Mouse (Mus musculus): ENCODE results near the gene Glis1. TPM values are rescaled to one million over a fixed set of nuclear protein-coding genes. Genes with fewer than 3 reads are reported as not detected.

Glis1 gene
- polyA plus RNA-seq, 1 experiment from 2014 or later = 2.7 TPM

GRCm38 (mm10) chr4:107492991-107493390 lies 58.6 kb downstream of the Glis1 start:
- Histone ChIP-seq H3K4me3 (no peak overlapping the region), H3K9me3 (no peaks in the 10 kb centered on the region), H3K36me3 (replicated peaks) (no peaks in the 10 kb centered on the region), H3K27ac (no peak overlapping the region), H3K27me3 (ENCODE audit: poor library complexity, severe bottlenecking) (no peaks in the 10 kb centered on the region), H3K4me1 (peaks cover 10% of the 10 kb centered on the region)
- 89% methylated on average over 5 of the region's 5 CpGs for WGBS
- DNase-seq (ENCODE audit: extremely low spot score, low spot score) = no peak

GRCm38 (mm10) chr4:107495751-107496430 lies 61.5 kb downstream of the Glis1 start:
- H3K27ac ChIP-seq = no peak overlapping the region
- no peaks in the 10 kb centered on the region for H3K9me3 ChIP-seq
- 82% methylated on average over 9 of the region's 9 CpGs for WGBS

GRCm38 (mm10) chr4:107497430-107497935 lies 63.1 kb downstream of the Glis1 start:
- DNase-seq (ENCODE audit: extremely low spot score, low spot score) = no peak
- no peaks in the 10 kb centered on the region for H3K9me3 ChIP-seq

More at GRCm38 (mm10) chr4:107495751-107496430, 61.5 kb downstream of the Glis1 start:
- Histone ChIP-seq H3K36me3 (replicated peaks) (no peaks in the 10 kb centered on the region), H3K27me3 (ENCODE audit: poor library complexity, severe bottlenecking) (no peaks in the 10 kb centered on the region), H3K4me1 (peaks cover 18% of the 10 kb centered on the region), H3K4me3 (no peak overlapping the region)
- no peak for DNase-seq (ENCODE audit: extremely low spot score, low spot score)

GRCm38 (mm10) chr4:107502601-107503051 lies 68.2 kb downstream of the Glis1 start:
- H3K27ac ChIP-seq = peak overlapping the region; percentile 58
- H3K4me1 ChIP-seq = peaks cover 31% of the 10 kb centered on the region
- DNase-seq (ENCODE audit: extremely low spot score, low spot score) = no peak
- H3K4me3 ChIP-seq = no peak overlapping the region
- no peaks in the 10 kb centered on the region for H3K27me3 ChIP-seq (ENCODE audit: poor library complexity, severe bottlenecking)
- H3K9me3 ChIP-seq = no peaks in the 10 kb centered on the region
- H3K36me3 ChIP-seq (replicated peaks) = no peaks in the 10 kb centered on the region
- 72% methylated on average over 10 of the region's 10 CpGs for WGBS

More at GRCm38 (mm10) chr4:107497430-107497935, 63.1 kb downstream of the Glis1 start:
- Histone ChIP-seq H3K36me3 (replicated peaks) (no peaks in the 10 kb centered on the region), H3K27me3 (ENCODE audit: poor library complexity, severe bottlenecking) (no peaks in the 10 kb centered on the region), H3K27ac (peak overlapping the region; percentile 27; the same call in 1 of the 2 replicates), H3K4me1 (peaks cover 31% of the 10 kb centered on the region), H3K4me3 (no peak overlapping the region)
- WGBS = 75% methylated on average over 18 of the region's 18 CpGs

- Histone ChIP-seq H3K9me3 (no peaks in the 10 kb centered on the region), H3K27me3 (ENCODE audit: poor library complexity, severe bottlenecking) (no peaks in the 10 kb centered on the region), H3K4me1 (peaks cover 13% of the 10 kb centered on the region; the same call in 1 of the 2 replicates), H3K36me3 (replicated peaks) (no peaks in the 10 kb centered on the region), H3K27ac (no peak overlapping the region), H3K4me3 (no peak overlapping the region)
- WGBS = 94% methylated on average over 11 of the region's 11 CpGs
- DNase-seq (ENCODE audit: extremely low spot score, low spot score) = no peak
These were observed 80.6 kb downstream of the Glis1 start for GRCm38 (mm10) chr4:107514981-107515380.

GRCm38 (mm10) chr4:107515626-107516025 lies 81.2 kb downstream of the Glis1 start:
- 94% methylated on average over 7 of the region's 7 CpGs for WGBS
- DNase-seq (ENCODE audit: extremely low spot score, low spot score) = no peak
- Histone ChIP-seq H3K27ac (no peak overlapping the region), H3K4me3 (no peak overlapping the region), H3K36me3 (replicated peaks) (no peaks in the 10 kb centered on the region), H3K27me3 (ENCODE audit: poor library complexity, severe bottlenecking) (no peaks in the 10 kb centered on the region), H3K4me1 (peaks cover 19% of the 10 kb centered on the region), H3K9me3 (no peaks in the 10 kb centered on the region)

GRCm38 (mm10) chr4:107518766-107519165 lies 84.4 kb downstream of the Glis1 start:
- Histone ChIP-seq H3K9me3 (no peaks in the 10 kb centered on the region), H3K27ac (no peak overlapping the region), H3K4me3 (no peak overlapping the region), H3K27me3 (ENCODE audit: poor library complexity, severe bottlenecking) (no peaks in the 10 kb centered on the region), H3K36me3 (replicated peaks) (no peaks in the 10 kb centered on the region), H3K4me1 (peaks cover 34% of the 10 kb centered on the region)
- no peak for DNase-seq (ENCODE audit: extremely low spot score, low spot score)
- 88% methylated on average over 11 of the region's 11 CpGs for WGBS

GRCm38 (mm10) chr4:107520071-107520470 lies 85.7 kb downstream of the Glis1 start:
- Histone ChIP-seq H3K36me3 (replicated peaks) (no peaks in the 10 kb centered on the region), H3K4me3 (no peak overlapping the region), H3K9me3 (no peaks in the 10 kb centered on the region), H3K27me3 (ENCODE audit: poor library complexity, severe bottlenecking) (no peaks in the 10 kb centered on the region), H3K27ac (peak overlapping the region; percentile 63; the same call in 1 of the 2 replicates), H3K4me1 (peaks cover 39% of the 10 kb centered on the region)
- 83% methylated on average over 5 of the region's 5 CpGs for WGBS
- DNase-seq (ENCODE audit: extremely low spot score, low spot score) = no peak

GRCm38 (mm10) chr4:107520816-107521215 lies 86.4 kb downstream of the Glis1 start:
- peak overlapping the region; percentile 63 for H3K27ac ChIP-seq
- H3K4me3 ChIP-seq = no peak overlapping the region
- 20% methylated on average over 4 of the region's 5 CpGs for WGBS
- peaks cover 39% of the 10 kb centered on the region for H3K4me1 ChIP-seq
- no peaks in the 10 kb centered on the region for H3K9me3 ChIP-seq
- DNase-seq (ENCODE audit: extremely low spot score, low spot score) = no peak
- no peaks in the 10 kb centered on the region for H3K27me3 ChIP-seq (ENCODE audit: poor library complexity, severe bottlenecking)
- H3K36me3 ChIP-seq (replicated peaks) = no peaks in the 10 kb centered on the region

GRCm38 (mm10) chr4:107523607-107524151 lies 89.3 kb downstream of the Glis1 start:
- H3K27me3 ChIP-seq (ENCODE audit: poor library complexity, severe bottlenecking) = no peaks in the 10 kb centered on the region
- DNase-seq (ENCODE audit: extremely low spot score, low spot score) = no peak
- H3K27ac ChIP-seq = peak overlapping the region; percentile 16
- peaks cover 36% of the 10 kb centered on the region for H3K4me1 ChIP-seq
- no peaks in the 10 kb centered on the region for H3K9me3 ChIP-seq
- WGBS = 82% methylated on average over 11 of the region's 11 CpGs
- H3K36me3 ChIP-seq (replicated peaks) = no peaks in the 10 kb centered on the region
- H3K4me3 ChIP-seq = no peak overlapping the region

- Histone ChIP-seq H3K4me1 (peaks cover 16% of the 10 kb centered on the region), H3K9me3 (no peaks in the 10 kb centered on the region; the same call in 1 of the 2 replicates), H3K4me3 (no peak overlapping the region), H3K27ac (no peak overlapping the region), H3K27me3 (ENCODE audit: poor library complexity, severe bottlenecking) (no peaks in the 10 kb centered on the region; the same call in 1 of the 2 replicates), H3K36me3 (replicated peaks) (no peaks in the 10 kb centered on the region)
- DNase-seq (ENCODE audit: extremely low spot score, low spot score) = no peak
- WGBS = 90% methylated on average over 11 of the region's 11 CpGs
These were observed 100.7 kb downstream of the Glis1 start for GRCm38 (mm10) chr4:107535126-107535525.

- peaks cover 16% of the 10 kb centered on the region for H3K4me1 ChIP-seq
- no peaks in the 10 kb centered on the region for H3K36me3 ChIP-seq (replicated peaks)
- DNase-seq (ENCODE audit: extremely low spot score, low spot score) = peak; percentile 33
- peak overlapping the region; percentile 30; the same call in 1 of the 2 replicates for H3K27ac ChIP-seq
- WGBS = 60% methylated on average over 13 of the region's 13 CpGs
- no peak overlapping the region for H3K4me3 ChIP-seq
- no peaks in the 10 kb centered on the region; the same call in 1 of the 2 replicates for H3K9me3 ChIP-seq
- H3K27me3 ChIP-seq (ENCODE audit: poor library complexity, severe bottlenecking) = no peaks in the 10 kb centered on the region; the same call in 1 of the 2 replicates
These were observed 103.7 kb downstream of the Glis1 start for GRCm38 (mm10) chr4:107538116-107538515.

- Histone ChIP-seq H3K4me1 (peaks cover 16% of the 10 kb centered on the region), H3K27me3 (ENCODE audit: poor library complexity, severe bottlenecking) (no peaks in the 10 kb centered on the region; the same call in 1 of the 2 replicates), H3K27ac (peak overlapping the region; percentile 35), H3K4me3 (no peak overlapping the region), H3K9me3 (no peaks in the 10 kb centered on the region), H3K36me3 (replicated peaks) (no peaks in the 10 kb centered on the region)
- 78% methylated on average over 3 of the region's 3 CpGs for WGBS
- no peak for DNase-seq (ENCODE audit: extremely low spot score, low spot score)
These were observed 104.2 kb downstream of the Glis1 start for GRCm38 (mm10) chr4:107538561-107538960.
